Mouse (Mus musculus): ENCODE results near the gene Pold2.

The Pold2 gene

GRCm38 (mm10) chr11:5877921-5878526 is at the start of gene Pold2:
Gene Pold2 (minus strand): TSS chr11:5878292.
- DNase-seq (ENCODE audit: low spot score): peak; percentile 94

GRCm38 (mm10) chr11:5926696-5927220 is 48.7 kb upstream of the Pold2 start:
- no peak for DNase-seq (ENCODE audit: low spot score)

GRCm38 (mm10) chr11:5924699-5925098 is 46.6 kb upstream of the Pold2 start:
- no peak for DNase-seq (ENCODE audit: low spot score)

- DNase-seq (ENCODE audit: low spot score): no peak
Measured at GRCm38 (mm10) chr11:5920323-5920960, 42.4 kb upstream of the Pold2 start.

GRCm38 (mm10) chr11:5919606-5920005 is 41.5 kb upstream of the Pold2 start:
- no peak for DNase-seq (ENCODE audit: low spot score)

- no peak for DNase-seq (ENCODE audit: low spot score)
Measured at GRCm38 (mm10) chr11:5918111-5918510, 40.0 kb upstream of the Pold2 start.

- DNase-seq (ENCODE audit: low spot score): no peak
Measured at GRCm38 (mm10) chr11:5916178-5916548, 38.1 kb upstream of the Pold2 start.

- no peak for DNase-seq (ENCODE audit: low spot score)
Measured at GRCm38 (mm10) chr11:5915429-5916177, 37.5 kb upstream of the Pold2 start.

- DNase-seq (ENCODE audit: low spot score): no peak
Measured at GRCm38 (mm10) chr11:5914940-5915339, 36.8 kb upstream of the Pold2 start.

- DNase-seq (ENCODE audit: low spot score): no peak
Measured at GRCm38 (mm10) chr11:5913936-5914335, 35.8 kb upstream of the Pold2 start.

- no peak for DNase-seq (ENCODE audit: low spot score)
Measured at GRCm38 (mm10) chr11:5913256-5913655, 35.2 kb upstream of the Pold2 start.

GRCm38 (mm10) chr11:5912635-5913034 is 34.5 kb upstream of the Pold2 start:
- no peak for DNase-seq (ENCODE audit: low spot score)

- DNase-seq (ENCODE audit: low spot score): no peak
Measured at GRCm38 (mm10) chr11:5908642-5909041, 30.6 kb upstream of the Pold2 start.

GRCm38 (mm10) chr11:5907096-5907495 is 29.0 kb upstream of the Pold2 start:
- no peak for DNase-seq (ENCODE audit: low spot score)

- DNase-seq (ENCODE audit: low spot score): no peak
Measured at GRCm38 (mm10) chr11:5905778-5906518, 27.9 kb upstream of the Pold2 start.

- no peak for DNase-seq (ENCODE audit: low spot score)
Measured at GRCm38 (mm10) chr11:5904871-5905270, 26.8 kb upstream of the Pold2 start.

GRCm38 (mm10) chr11:5904357-5904756 is 26.3 kb upstream of the Pold2 start:
- DNase-seq (ENCODE audit: low spot score): no peak

GRCm38 (mm10) chr11:5903844-5904243 is 25.8 kb upstream of the Pold2 start:
- DNase-seq (ENCODE audit: low spot score): no peak

- no peak for DNase-seq (ENCODE audit: low spot score)
Measured at GRCm38 (mm10) chr11:5902390-5902789, 24.3 kb upstream of the Pold2 start.

GRCm38 (mm10) chr11:5901950-5902349 is 23.9 kb upstream of the Pold2 start:
- DNase-seq (ENCODE audit: low spot score): no peak

- DNase-seq (ENCODE audit: low spot score): no peak
Measured at GRCm38 (mm10) chr11:5901320-5901719, 23.2 kb upstream of the Pold2 start.

- no peak for DNase-seq (ENCODE audit: low spot score)
Measured at GRCm38 (mm10) chr11:5899286-5899685, 21.2 kb upstream of the Pold2 start.

Data from left cerebral cortex, adult 11 months (tissue).